Mouse (Mus musculus) midbrain, embryonic 15.5 days (tissue): ENCODE measurements around the gene Gm12888. TPM values are rescaled to one million over a fixed set of nuclear protein-coding genes. Genes with fewer than 3 reads are reported as not detected.
"Not testable (repeated sequence)": the region's sequence is repeated elsewhere in the genome, so short reads cannot be mapped to it uniquely, and the experiment has no call there.

ENCODE experiments used
- ATAC-seq: fragments of 200-750 bp; cut with Nextera tagmentation; replicated peaks from 2 replicates; pipeline ENCODE4 v1.8.0; 2017; ENCODE audit warnings: moderate TSS enrichment
- H3K27ac ChIP-seq: fragments of 300-500 bp; sonication (generic); 2 replicates; pipeline ENCODE4 v1.5.1; 2015; ENCODE audit warnings: mild to moderate bottlenecking, inconsistent platforms
- H3K27me3 ChIP-seq: fragments of 300-500 bp; sonication (generic); replicated peaks from 2 replicates; pipeline ENCODE4 v1.6.1; 2015; ENCODE audit warnings: inconsistent platforms
- H3K36me3 ChIP-seq: fragments of 300-500 bp; sonication (generic); replicated peaks from 2 replicates; pipeline ENCODE4 v1.6.1; 2015; ENCODE audit warnings: inconsistent platforms
- H3K4me1 ChIP-seq: fragments of 300-500 bp; sonication (generic); 2 replicates; pipeline ENCODE4 v1.6.1; 2015; ENCODE audit warnings: inconsistent platforms
- H3K4me2 ChIP-seq: fragments of 300-500 bp; sonication (generic); 2 replicates; pipeline ENCODE4 v1.6.1; 2015; ENCODE audit warnings: inconsistent platforms, mild to moderate bottlenecking, moderate library complexity
- H3K4me3 ChIP-seq: fragments of 300-500 bp; sonication (generic); 2 replicates; pipeline ENCODE4 v1.5.1; 2015; ENCODE audit warnings: mild to moderate bottlenecking, inconsistent platforms
- H3K9ac ChIP-seq: fragments of 300-500 bp; sonication (generic); 2 replicates; pipeline ENCODE4 v1.6.1; 2015; ENCODE audit warnings: mild to moderate bottlenecking, inconsistent platforms
- H3K9me3 ChIP-seq: fragments of 300-500 bp; sonication (generic); 2 replicates; pipeline ENCODE4 v1.6.1; 2016; ENCODE audit warnings: inconsistent platforms
- WGBS: fragments of 180-500 bp; shearing (Covaris S2); methylation state at CpG from one replicate; pipeline ENCODE4 v1.1.7; 2015; ENCODE audit warnings: mixed read lengths; 5-methylcytosine and 5-hydroxymethylcytosine counted together
- polyA plus RNA-seq: library from polyadenylated mRNA; unstranded; fragments of >200 nt; fragmentation: Nextera tagmentation; extraction: Ambion mirVana; gene quantifications from 2 replicates; pipeline ENCODE4 v1.2.1, GENCODE M21; 2015

The Gm12888 gene
- not detected in 2 replicates for polyA plus RNA-seq

- H3K9ac ChIP-seq, H3K27ac ChIP-seq, H3K4me1 ChIP-seq, ATAC-seq, H3K27me3 ChIP-seq, H3K4me2 ChIP-seq, H3K36me3 ChIP-seq, H3K9me3 ChIP-seq, H3K4me3 ChIP-seq: not testable (repeated sequence)
- WGBS: 68% methylated on average over 4 of the region's 5 CpGs
Measured at GRCm38 (mm10) chr4:121324817-121325216, at the start of gene Gm12888. Gene Gm12888 (minus strand): TSS chr4:121324917.

Other genes starting within 250 kb of the Gm12888 start
- gene Zmpste24, start 226.7 kb downstream of the Gm12888 start, polyA plus RNA-seq: 22.2 and 22.5 TPM in 2 replicates
- gene Tmco2, start 215.7 kb downstream of the Gm12888 start, polyA plus RNA-seq: 0.25 TPM in 1 of 2 replicates, not detected in the other
- gene Rlf, start 109.8 kb downstream of the Gm12888 start, polyA plus RNA-seq: 31.0 and 33.2 TPM in 2 replicates
- gene Gm12886, start 98.2 kb upstream of the Gm12888 start, polyA plus RNA-seq: not detected in 2 replicates